Mouse (Mus musculus): Measurements from ENCODE around the gene Scgb1b2. TPM values are rescaled to one million over a fixed set of nuclear protein-coding genes. Genes with fewer than 3 reads are reported as not detected.

Gene Scgb1b2
- not detected in 2 replicates for polyA plus RNA-seq (2012; rRNA removed)

GRCm38 (mm10) chr7:31291721-31292120, at the start of gene Scgb1b2:
Gene Scgb1b2, minus strand, starts transcription at chr7:31291821.
- no peaks in the 10 kb centered on the region for H3K4me1 ChIP-seq (ENCODE audit: control insufficient read depth, insufficient read depth, insufficient read length, low read length)
- no peak within 1 kb of the TSS for H3K27ac ChIP-seq (ENCODE audit: insufficient read depth, low read depth, low read length)
- no peaks in the 10 kb centered on the region for H3K36me3 ChIP-seq (ENCODE audit: control insufficient read depth, insufficient read depth, low read length)
- no peaks in the 10 kb centered on the region for H3K27me3 ChIP-seq (ENCODE audit: control insufficient read depth, insufficient read depth, low read length)
- no peak for TF ChIP-seq POLR2A (IDR thresholded peaks at IDR 0.05; ENCODE audit: low read depth, low read length)
- no peak within 1 kb of the TSS for H3K4me3 ChIP-seq (ENCODE audit: low read depth, low read length)
- WGBS, result 81% methylated on average over 3 of the region's 3 CpGs

- H3K36me3 ChIP-seq (ENCODE audit: control insufficient read depth, insufficient read depth, low read length), result no peaks in the 10 kb centered on the region
- H3K27ac ChIP-seq (ENCODE audit: insufficient read depth, low read depth, low read length), result no peak within 1 kb of the TSS
- WGBS, result 78% methylated on average over 5 of the region's 5 CpGs
- no peaks in the 10 kb centered on the region for H3K4me1 ChIP-seq (ENCODE audit: control insufficient read depth, insufficient read depth, insufficient read length, low read length)
- H3K27me3 ChIP-seq (ENCODE audit: control insufficient read depth, insufficient read depth, low read length), result no peaks in the 10 kb centered on the region
- TF ChIP-seq CTCF (IDR thresholded peaks at IDR 0.05; ENCODE audit: extremely low read depth, insufficient read length, insufficient replicate concordance, low read depth, low read length), result no peak
- no peak for TF ChIP-seq POLR2A (IDR thresholded peaks at IDR 0.05; ENCODE audit: low read depth, low read length)
- H3K4me3 ChIP-seq (ENCODE audit: low read depth, low read length), result no peak within 1 kb of the TSS
These were observed 1.4 kb downstream of the Scgb1b2 start, which contains the start of gene Scgb2b2 for GRCm38 (mm10) chr7:31290208-31290607. Gene Scgb2b2, plus strand, starts transcription at chr7:31290508.

Other genes with a start within 250 kb of the Scgb1b2 start
- 24.8 and 31.8 TPM in 2 replicates for gene Fxyd5, start 249.3 kb downstream of the Scgb1b2 start, polyA plus RNA-seq (2012; rRNA removed)
- 2.0 and 2.6 TPM in 2 replicates for gene Fxyd7, start 240.4 kb downstream of the Scgb1b2 start, polyA plus RNA-seq (2012; rRNA removed)
- 35.6 and 41.4 TPM in 2 replicates for gene Fxyd1, start 234.6 kb downstream of the Scgb1b2 start, polyA plus RNA-seq (2012; rRNA removed)
- gene Lgi4, start 232.5 kb downstream of the Scgb1b2 start, polyA plus RNA-seq (2012; rRNA removed), result 2.5 and 3.0 TPM in 2 replicates
- 22.7 and 60.7 TPM in 2 replicates for gene Fxyd3, start 215.1 kb downstream of the Scgb1b2 start, polyA plus RNA-seq (2012; rRNA removed)
- 4.2 and 27.5 TPM in 2 replicates for gene Hpn, start 176.5 kb downstream of the Scgb1b2 start, polyA plus RNA-seq (2012; rRNA removed)
- gene Scn1b, start 164.8 kb downstream of the Scgb1b2 start, polyA plus RNA-seq (2012; rRNA removed), result 11.1 and 19.6 TPM in 2 replicates
- gene Gramd1a, start 135.9 kb downstream of the Scgb1b2 start, polyA plus RNA-seq (2012; rRNA removed), result 56.4 and 64.9 TPM in 2 replicates
- gene Scgb2b2, start 1.3 kb downstream of the Scgb1b2 start, polyA plus RNA-seq (2012; rRNA removed), result not detected in 2 replicates
- gene Scgb2b3, start 70.3 kb upstream of the Scgb1b2 start, polyA plus RNA-seq (2012; rRNA removed), result not detected in 2 replicates
- gene Scgb1b3, start 83.8 kb upstream of the Scgb1b2 start, polyA plus RNA-seq (2012; rRNA removed), result not detected in 2 replicates

Data from small intestine, adult 2 months (tissue).